8 mouse cellular contexts compared by ENCODE assay signal in genomic region chr10:126905650-126906075, GRCm38 (mm10). TPM values are rescaled to one million over a fixed set of nuclear protein-coding genes. Genes with fewer than 3 reads are reported as not detected.
A peak's percentile ranks its signal among the peaks of the same experiment; 100 is the strongest.
DNase-seq lines count a peak whose midpoint lies in the region; ATAC-seq and TF ChIP-seq lines count a peak whose summit lies in the region.

No protein-coding gene starts in this region.

- 1% methylated on average over 30 of the region's 30 CpGs for WGBS in forebrain, embryonic 12.5 days
- WGBS in heart, postnatal 0 days, result under 1% methylated on average over 30 of the region's 30 CpGs
- under 1% methylated on average over 30 of the region's 30 CpGs for WGBS in liver, embryonic 16.5 days (ENCODE audit: insufficient replicate concordance)
- 2% methylated on average over 30 of the region's 30 CpGs for WGBS in neural tube, embryonic 13.5 days

- peak; percentile 82 for ATAC-seq in forebrain, embryonic 12.5 days (ENCODE audit: low FRiP score)
- peak; percentile 85 for ATAC-seq in heart, postnatal 0 days (ENCODE audit: insufficient read depth, low read depth)
- peak; percentile 80 for ATAC-seq in liver, embryonic 16.5 days (ENCODE audit: low read depth)
- peak; percentile 76 for ATAC-seq in neural tube, embryonic 13.5 days (ENCODE audit: low read depth)

- H3K9ac ChIP-seq in forebrain, embryonic 12.5 days, result peak overlapping the region; percentile 57
- H3K9ac ChIP-seq in heart, postnatal 0 days (replicated peaks; ENCODE audit: low read depth, low read length), result peak overlapping the region; percentile 52
- H3K9ac ChIP-seq in liver, embryonic 16.5 days (ENCODE audit: low read depth, low read length), result peak overlapping the region; percentile 67
- peak overlapping the region; percentile 75 for H3K9ac ChIP-seq in neural tube, embryonic 13.5 days

- peak; percentile 95 for TF ChIP-seq POLR2A in testis, adult 2 months (IDR thresholded peaks at IDR 0.05; ENCODE audit: control insufficient read depth, low read depth, low read length)

- H3K27ac ChIP-seq in forebrain, embryonic 12.5 days, result peak overlapping the region; percentile 74
- H3K27ac ChIP-seq in heart, postnatal 0 days (ENCODE audit: low read depth), result peak overlapping the region; percentile 90
- H3K27ac ChIP-seq in liver, embryonic 16.5 days (ENCODE audit: low read length), result peak overlapping the region; percentile 83
- peak overlapping the region; percentile 83 for H3K27ac ChIP-seq in neural tube, embryonic 13.5 days (replicated peaks)
- H3K27ac ChIP-seq in testis, adult 2 months (ENCODE audit: control insufficient read depth, insufficient read depth, low read depth, low read length), result peak overlapping the region; percentile 95

- H3K36me3 ChIP-seq in E14TG2a.4 (ENCODE audit: insufficient read depth, low read length), result no peaks in the 10 kb centered on the region
- no peaks in the 10 kb centered on the region for H3K36me3 ChIP-seq in forebrain, embryonic 12.5 days (replicated peaks)
- no peaks in the 10 kb centered on the region for H3K36me3 ChIP-seq in heart, postnatal 0 days (replicated peaks; ENCODE audit: control insufficient read depth, insufficient read depth, low read length)
- no peaks in the 10 kb centered on the region for H3K36me3 ChIP-seq in liver, embryonic 16.5 days (ENCODE audit: control insufficient read depth, insufficient read depth)
- no peaks in the 10 kb centered on the region for H3K36me3 ChIP-seq in neural tube, embryonic 13.5 days
- H3K36me3 ChIP-seq in testis, adult 2 months (ENCODE audit: control insufficient read depth, insufficient read depth, low read length), result no peaks in the 10 kb centered on the region

- H3K9me3 ChIP-seq in E14TG2a.4 (ENCODE audit: low read length), result no peaks in the 10 kb centered on the region
- no peaks in the 10 kb centered on the region for H3K9me3 ChIP-seq in forebrain, embryonic 12.5 days
- H3K9me3 ChIP-seq in heart, postnatal 0 days (replicated peaks; ENCODE audit: control insufficient read depth, low read length), result no peaks in the 10 kb centered on the region
- no peaks in the 10 kb centered on the region for H3K9me3 ChIP-seq in liver, embryonic 16.5 days (replicated peaks; ENCODE audit: control insufficient read depth, low read length)
- 0 out of 2 replicates have a peak, but pooled peaks cover 2% of the 10 kb centered on the region for H3K9me3 ChIP-seq in neural tube, embryonic 13.5 days

- peak overlapping the region; percentile 87 for H3K4me3 ChIP-seq in E14TG2a.4 (replicated peaks; ENCODE audit: low read length)
- H3K4me3 ChIP-seq in forebrain, embryonic 12.5 days (replicated peaks), result peak overlapping the region; percentile 46
- H3K4me3 ChIP-seq in heart, postnatal 0 days (ENCODE audit: low read depth, low read length), result peak overlapping the region; percentile 54
- H3K4me3 ChIP-seq in liver, embryonic 16.5 days (ENCODE audit: low read depth, low read length), result peak overlapping the region; percentile 69
- peak overlapping the region; percentile 49 for H3K4me3 ChIP-seq in neural tube, embryonic 13.5 days
- H3K4me3 ChIP-seq in testis, adult 2 months (ENCODE audit: control insufficient read depth, low read depth, low read length), result peak overlapping the region; percentile 98

- TF ChIP-seq CTCF in E14TG2a.4 (conservative IDR thresholded peaks at IDR 0.05; ENCODE audit: low read length), result no peak
- TF ChIP-seq CTCF in heart, postnatal 0 days (IDR thresholded peaks at IDR 0.05; ENCODE audit: low read depth), result no peak
- TF ChIP-seq CTCF in testis, adult 2 months (IDR thresholded peaks at IDR 0.05; ENCODE audit: control insufficient read depth, insufficient read depth, insufficient replicate concordance, low read depth, low read length), result no peak

- peaks cover 17% of the 10 kb centered on the region for H3K4me1 ChIP-seq in E14TG2a.4 (replicated peaks; ENCODE audit: low read depth, low read length)
- peaks cover 8% of the 10 kb centered on the region for H3K4me1 ChIP-seq in forebrain, embryonic 12.5 days
- peaks cover 5% of the 10 kb centered on the region; the same call in 1 of the 2 replicates for H3K4me1 ChIP-seq in heart, postnatal 0 days (ENCODE audit: control insufficient read depth, insufficient read depth)
- peaks cover 9% of the 10 kb centered on the region for H3K4me1 ChIP-seq in liver, embryonic 16.5 days (ENCODE audit: control insufficient read depth, low read depth, low read length)
- H3K4me1 ChIP-seq in neural tube, embryonic 13.5 days (replicated peaks), result peaks cover 2% of the 10 kb centered on the region
- peaks cover 9% of the 10 kb centered on the region for H3K4me1 ChIP-seq in testis, adult 2 months (ENCODE audit: control insufficient read depth, insufficient read depth, low read length)

- no peaks in the 10 kb centered on the region for H3K27me3 ChIP-seq in E14TG2a.4 (ENCODE audit: insufficient read depth, low read length)
- no peaks in the 10 kb centered on the region for H3K27me3 ChIP-seq in forebrain, embryonic 12.5 days
- no peaks in the 10 kb centered on the region for H3K27me3 ChIP-seq in heart, postnatal 0 days (ENCODE audit: control insufficient read depth, insufficient read depth, low read length)
- no peaks in the 10 kb centered on the region for H3K27me3 ChIP-seq in liver, embryonic 16.5 days (ENCODE audit: control insufficient read depth, insufficient read depth, low read depth, low read length)
- no peaks in the 10 kb centered on the region for H3K27me3 ChIP-seq in neural tube, embryonic 13.5 days
- H3K27me3 ChIP-seq in testis, adult 2 months (ENCODE audit: control insufficient read depth, insufficient read depth, low read length), result no peaks in the 10 kb centered on the region

- peak overlapping the region; percentile 66 for H3K4me2 ChIP-seq in forebrain, embryonic 12.5 days
- peak overlapping the region; percentile 69 for H3K4me2 ChIP-seq in heart, postnatal 0 days (ENCODE audit: low read depth, low read length)
- H3K4me2 ChIP-seq in liver, embryonic 16.5 days (ENCODE audit: low read depth, low read length), result peak overlapping the region; percentile 77
- H3K4me2 ChIP-seq in neural tube, embryonic 13.5 days, result peak overlapping the region; percentile 79

- peak; percentile 91 for DNase-seq in c-Kit-positive CD71-positive TER-119-positive erythroid progenitor cells, embryonic 14.5 days (ENCODE audit: low spot score)
- peak; percentile 93 for DNase-seq in heart, postnatal 0 days (ENCODE audit: low spot score)
- DNase-seq in kidney, postnatal 4 days, result peak; percentile 96 to 97

- TF ChIP-seq EP300 in heart, postnatal 0 days (IDR thresholded peaks at IDR 0.05; ENCODE audit: low read depth), result 0 out of 2 replicates have a peak, but pooled peaks have one; percentile 71

RNA-seq across cellular contexts. Expression of gene Atp23, which starts 4.5 kb away (rescaled TPM):
- 14.2 and 14.5 TPM in 2 replicates for polyA plus RNA-seq in forebrain, embryonic 12.5 days (2016; fragmentation: Nextera tagmentation; extraction: Ambion mirVana)
- total RNA-seq in heart, postnatal 0 days (2014; rRNA removed; ENCODE audit: low replicate concordance), result 0.46 and 10.2 TPM in 2 replicates
- polyA plus RNA-seq in heart, postnatal 0 days (2015; fragmentation: Nextera tagmentation; extraction: Ambion mirVana), result 7.8 and 8.5 TPM in 2 replicates
- 5.5 and 6.0 TPM in 2 replicates for polyA plus RNA-seq in liver, embryonic 16.5 days (2015; fragmentation: Nextera tagmentation; extraction: Ambion mirVana)
- 10.5 and 12.0 TPM in 2 replicates for polyA plus RNA-seq in neural tube, embryonic 13.5 days (2015; fragmentation: Nextera tagmentation; extraction: Ambion mirVana)
- 10.3 TPM in 2 replicates for polyA plus RNA-seq in testis, adult 2 months (2012; rRNA removed)

Comparison
In these comparisons a context has a peak if more than half of its experiments do, and no peak if none do; other contexts are left out.
1. Peak in every context shown above with its lines: DNase-seq, ATAC-seq, H3K4me3 ChIP-seq and H3K27ac ChIP-seq.
2. H3K4me3 ChIP-seq: peak in every context shown above with its lines; median percentile 98 in testis, adult 2 months; 87 in E14TG2a.4; 69 in liver, embryonic 16.5 days; 54 in heart, postnatal 0 days; 49 in neural tube, embryonic 13.5 days; 46 in forebrain, embryonic 12.5 days.